ENCODE assay signal across 33 mouse cellular contexts in the genomic region with DNA sequence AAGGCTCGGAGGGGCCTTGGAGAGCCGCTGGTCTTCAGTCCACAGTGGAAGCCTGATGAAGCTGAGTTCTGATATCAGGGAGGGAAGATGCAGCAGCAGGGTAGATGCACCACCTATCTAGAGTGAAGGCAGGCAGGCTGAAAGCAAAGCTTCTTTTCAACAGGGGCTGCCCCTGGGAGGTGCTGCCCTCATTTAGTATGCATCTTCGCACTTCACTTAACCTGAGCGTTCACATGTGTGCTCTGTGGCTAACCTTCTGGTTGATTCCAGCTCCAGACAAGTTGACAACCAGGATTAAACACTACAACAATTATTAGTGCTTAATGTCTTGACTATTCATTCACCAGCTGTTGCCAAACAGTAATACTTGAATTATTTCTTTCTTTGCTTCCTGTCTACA. TPM values are rescaled to one million over a fixed set of nuclear protein-coding genes. Genes with fewer than 3 reads are reported as not detected.
"Had no signal": no experiment of that assay in that cellular context is flagged by ENCODE, and none has a peak within 500 bp of the region (broad histone marks: within the 10 kb centered on the region; RNA-seq: fewer than 3 reads in every experiment).

No protein-coding gene starts in this region.

- ATAC-seq: intestine, embryonic 15.5 days; midbrain, embryonic 16.5 days had no signal

- H3K4me3 ChIP-seq: intestine, embryonic 15.5 days; left cerebral cortex, adult 2 months; liver, embryonic 13.5 days; midbrain, embryonic 12.5 days; myocyte had no signal

- H3K4me1 ChIP-seq: intestine, embryonic 15.5 days; liver, embryonic 13.5 days; midbrain, embryonic 12.5 days had no signal

- H3K9ac ChIP-seq: intestine, embryonic 15.5 days; liver, embryonic 13.5 days; midbrain, embryonic 12.5 days had no signal

- DNase-seq: kidney, adult 18-20 months; kidney, adult 9 months; kidney, postnatal 14 days; kidney, postnatal 4 days; layer of hippocampus, adult 9-11 months; layer of hippocampus, postnatal 36 days; liver, embryonic 13.5 days; lung, adult 2 months; lung, postnatal 14 days; lung, postnatal 4 days; retina, postnatal 1 day; right cerebral cortex, postnatal 25 days; thymus, adult 2 months; thymus, postnatal 14 days had no signal

- H3K27ac ChIP-seq: intestine, embryonic 15.5 days; left cerebral cortex, adult 2 months; liver, embryonic 13.5 days; midbrain, embryonic 12.5 days; stomach, postnatal 0 days had no signal

- H3K9me3 ChIP-seq: intestine, embryonic 15.5 days; liver, embryonic 13.5 days; midbrain, embryonic 12.5 days had no signal

- H3K4me2 ChIP-seq: intestine, embryonic 15.5 days; liver, embryonic 13.5 days; midbrain, embryonic 12.5 days had no signal

- H3K27me3 ChIP-seq: intestine, embryonic 15.5 days; liver, embryonic 13.5 days; midbrain, embryonic 12.5 days had no signal

RNA-seq across cellular contexts. Expression of gene Foxl2, which starts 39.0 kb away (rescaled TPM):
- total RNA-seq: liver, adult 2 months; megakaryocyte progenitor cell, adult 5-6 weeks; megakaryocyte-erythroid progenitor cell, adult 5-6 weeks; monocyte, adult 5-6 weeks had no signal
- polyA plus RNA-seq: intestine, embryonic 15.5 days; kidney, embryonic 16.5 days; limb, embryonic 11.5 days; liver, adult 2 months; liver, embryonic 13.5 days; liver, embryonic 16.5 days; lung, adult 2 months; lung, embryonic 16.5 days; stomach, embryonic 14.5 days; stomach, postnatal 0 days had no signal

RNA-seq across cellular contexts. Expression of gene Gm1123, which starts 41.4 kb away (rescaled TPM):
- total RNA-seq: layer of hippocampus, adult 18-20 months; layer of hippocampus, postnatal 36 days; left cerebral cortex, adult 2 months; left cerebral cortex, postnatal 36 days; liver, adult 2 months; megakaryocyte progenitor cell, adult 5-6 weeks; megakaryocyte-erythroid progenitor cell, adult 5-6 weeks; monocyte, adult 5-6 weeks had no signal
- polyA plus RNA-seq: limb, embryonic 11.5 days; liver, adult 2 months; liver, embryonic 13.5 days; lung, adult 2 months; lung, embryonic 16.5 days; midbrain, embryonic 12.5 days; myocyte; neural tube, embryonic 11.5 days; neural tube, embryonic 14.5 days had no signal
